Mouse (Mus musculus) stomach, postnatal 0 days (tissue): ENCODE measurements at regions not wholly inside any gene's neighbourhood (a gene's known extent, or its start where the extent isn't known, plus 50 kb on each side); places are given as distances from the start of the nearest gene placed in this dataset.

Experiments
- CTCF ChIP-seq: IDR thresholded peaks from 2 replicates; pipeline ENCODE4 v1.5.1; 2016; ENCODE audit warnings: antibody characterized with exemption, low read depth, mild to moderate bottlenecking, moderate library complexity
- EP300 ChIP-seq: optimal IDR thresholded peaks from 2 replicates; pipeline ENCODE3; 2016; ENCODE audit warnings: antibody characterized with exemption

GRCm38 (mm10) chr16:78830957-78831356 is 99.8 kb upstream of the Chodl start:
- TF ChIP-seq CTCF, result no peak
- TF ChIP-seq EP300, result no peak
